Mouse (Mus musculus): ENCODE measurements around the gene Sae1. TPM values are rescaled to one million over a fixed set of nuclear protein-coding genes. Genes with fewer than 3 reads are reported as not detected.
A peak's percentile ranks its signal among the peaks of the same experiment; 100 is the strongest.
"Not testable (repeated sequence)": the region's sequence is repeated elsewhere in the genome, so short reads cannot be mapped to it uniquely, and the experiment has no call there.

The Sae1 gene
- polyA plus RNA-seq, 1 experiment: 169 TPM

DNA sequence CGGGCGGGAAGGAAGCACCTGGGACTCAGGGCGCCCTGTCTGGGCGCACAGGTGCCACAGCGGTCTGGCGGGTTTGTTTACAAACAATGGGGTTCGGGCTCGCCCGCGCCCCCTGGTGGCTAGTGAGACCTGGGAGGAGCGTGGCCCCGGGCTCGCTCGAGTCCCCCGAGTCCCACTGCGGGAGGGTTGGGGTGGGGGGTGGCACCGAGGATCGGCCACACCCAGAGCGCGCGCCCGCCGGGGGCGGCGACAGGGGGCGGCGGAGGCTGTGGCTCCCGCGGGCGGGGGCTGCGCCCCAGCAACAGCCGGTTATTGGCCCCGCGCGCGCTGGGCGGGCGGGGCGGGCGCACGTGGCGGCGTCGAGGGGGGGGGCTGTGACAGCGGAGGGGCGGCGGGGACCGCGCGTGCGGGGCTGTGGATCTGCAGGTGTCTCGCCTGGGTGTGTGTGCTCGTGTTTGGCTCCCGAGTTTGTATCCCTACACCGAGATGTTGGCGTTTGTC lies 77.5 kb downstream of the Sae1 start:
- H3K36me3 ChIP-seq (ENCODE audit: control insufficient read depth, insufficient read depth): no peaks in the 10 kb centered on the region
- peaks cover 16% of the 10 kb centered on the region for H3K79me2 ChIP-seq (ENCODE audit: control insufficient read depth, insufficient read depth)
- H3K4me2 ChIP-seq (ENCODE audit: low read depth): peak overlapping the region; percentile 80
- peak overlapping the region; percentile 95 for H3ac ChIP-seq (ENCODE audit: control insufficient read depth, insufficient read length)
- peak overlapping the region; percentile 96 for H3K4me3 ChIP-seq
- H3K27me3 ChIP-seq (ENCODE audit: control insufficient read depth, insufficient read depth, insufficient read length): no peaks in the 10 kb centered on the region
- TF ChIP-seq MYOD1 (IDR thresholded peaks at IDR 0.05; ENCODE audit: control insufficient read depth in 1 of 3, insufficient read length in 2 of 3, low read depth in 2 of 3) (peak in 1 of 3 experiments; percentile 53), MYOG (IDR thresholded peaks at IDR 0.05; ENCODE audit: control insufficient read depth in 1 of 3, insufficient read depth in 1 of 3, insufficient read length in 2 of 3, low read depth in 2 of 3) (peak in 1 of 3 experiments; percentile 73), USF1 (IDR thresholded peaks at IDR 0.05; ENCODE audit: low read depth) (no peak), POLR2A (IDR thresholded peaks at IDR 0.05; ENCODE audit: insufficient read length, low read depth) (peak; percentile 46), SRF (IDR thresholded peaks at IDR 0.05; ENCODE audit: control insufficient read depth, insufficient read length, low read depth) (no peak)

DNA sequence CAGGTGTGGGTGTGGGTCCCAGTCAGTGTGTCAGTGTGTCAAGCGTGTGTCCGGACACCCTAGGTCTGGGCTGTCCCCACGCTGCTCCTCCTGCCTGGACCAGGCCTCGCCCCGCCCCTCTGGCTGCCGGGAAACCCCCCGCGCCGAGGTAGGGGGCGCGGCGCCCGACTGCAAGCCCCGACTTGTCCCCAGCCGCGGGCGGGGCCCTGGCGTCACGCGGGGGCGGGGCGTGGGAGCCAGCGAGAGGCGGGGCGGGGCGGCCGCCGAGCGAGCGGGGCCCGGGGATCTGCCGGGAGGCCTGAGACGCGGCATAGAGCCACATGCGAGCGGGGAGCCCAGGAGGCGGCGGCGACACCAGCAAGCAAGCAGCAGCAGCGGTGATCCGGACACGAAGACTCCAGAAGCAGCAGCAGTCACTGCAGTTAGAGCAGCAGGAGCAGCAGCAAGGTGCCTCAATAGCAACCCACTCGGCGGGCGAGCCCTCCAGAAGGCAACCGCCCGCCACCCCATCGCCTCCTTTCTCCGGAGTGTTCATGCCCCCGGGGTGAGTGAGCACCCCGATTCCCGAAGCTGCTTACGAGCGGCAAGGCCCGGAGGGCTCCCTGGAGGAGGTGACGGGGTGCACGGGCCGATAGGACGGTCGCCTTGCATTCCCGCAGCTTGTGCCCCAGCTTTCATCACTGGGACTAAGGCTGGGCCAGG lies 78.1 kb downstream of the Sae1 start:
- no peaks in the 10 kb centered on the region for H3K27me3 ChIP-seq (ENCODE audit: control insufficient read depth, insufficient read depth, insufficient read length)
- peak overlapping the region; percentile 96 for H3K4me3 ChIP-seq
- TF ChIP-seq REST (IDR thresholded peaks at IDR 0.05; ENCODE audit: insufficient read depth, insufficient read length) (no peak), POLR2A (IDR thresholded peaks at IDR 0.05; ENCODE audit: insufficient read length, low read depth) (peak; percentile 82), CEBPB (IDR thresholded peaks at IDR 0.05; ENCODE audit: insufficient read depth, poor library complexity, severe bottlenecking) (no peak), MAX (IDR thresholded peaks at IDR 0.05; ENCODE audit: low read depth) (no peak), TCF12 (IDR thresholded peaks at IDR 0.05; ENCODE audit: insufficient read depth, poor library complexity, severe bottlenecking) (no peak), POLR2AphosphoS2 (IDR thresholded peaks at IDR 0.05; ENCODE audit: insufficient read length, low read depth) (peak; percentile 82), E2F4 (IDR thresholded peaks at IDR 0.05; ENCODE audit: insufficient read depth) (no peak), TCF3 (IDR thresholded peaks at IDR 0.05; ENCODE audit: insufficient read length, low read depth) (no peak), USF1 (IDR thresholded peaks at IDR 0.05; ENCODE audit: low read depth) (no peak)
- peak overlapping the region; percentile 86 for H3K4me2 ChIP-seq (ENCODE audit: low read depth)
- peak overlapping the region; percentile 95 for H3ac ChIP-seq (ENCODE audit: control insufficient read depth, insufficient read length)
- peaks cover 14% of the 10 kb centered on the region for H3K79me2 ChIP-seq (ENCODE audit: control insufficient read depth, insufficient read depth)
- no peaks in the 10 kb centered on the region for H3K36me3 ChIP-seq (ENCODE audit: control insufficient read depth, insufficient read depth)

- Histone ChIP-seq H3K79me2 (ENCODE audit: control insufficient read depth, insufficient read depth) (peaks cover 10% of the 10 kb centered on the region), H3ac (ENCODE audit: control insufficient read depth, insufficient read length) (peak overlapping the region; percentile 95), H3K4me3 (peak overlapping the region; percentile 96), H3K4me2 (ENCODE audit: low read depth) (peak overlapping the region; percentile 86), H3K27me3 (ENCODE audit: control insufficient read depth, insufficient read depth, insufficient read length) (no peaks in the 10 kb centered on the region), H3K36me3 (ENCODE audit: control insufficient read depth, insufficient read depth) (no peaks in the 10 kb centered on the region)
- TF ChIP-seq SRF (IDR thresholded peaks at IDR 0.05; ENCODE audit: control insufficient read depth, insufficient read length, low read depth): no peak
- TF ChIP-seq CEBPB (IDR thresholded peaks at IDR 0.05; ENCODE audit: insufficient read depth, poor library complexity, severe bottlenecking): no peak
Measured at GRCm38 (mm10) chr7:16308555-16309317, 78.9 kb downstream of the Sae1 start.

GRCm38 (mm10) chr7:16308093-16308492 lies 79.5 kb downstream of the Sae1 start, which contains the start of gene Bbc3:
Gene Bbc3, plus strand, starts transcription at chr7:16308393.
- H3K4me2 ChIP-seq (ENCODE audit: low read depth): peak within 1 kb of the TSS; percentile 86
- H3K27me3 ChIP-seq (ENCODE audit: control insufficient read depth, insufficient read depth, insufficient read length); H3K36me3 ChIP-seq (ENCODE audit: control insufficient read depth, insufficient read depth): not testable (repeated sequence)
- H3K79me2 ChIP-seq (ENCODE audit: control insufficient read depth, insufficient read depth): peaks cover 10% of the 10 kb centered on the region
- H3ac ChIP-seq (ENCODE audit: control insufficient read depth, insufficient read length): peak within 1 kb of the TSS; percentile 95
- H3K4me3 ChIP-seq: peak within 1 kb of the TSS; percentile 96

DNA sequence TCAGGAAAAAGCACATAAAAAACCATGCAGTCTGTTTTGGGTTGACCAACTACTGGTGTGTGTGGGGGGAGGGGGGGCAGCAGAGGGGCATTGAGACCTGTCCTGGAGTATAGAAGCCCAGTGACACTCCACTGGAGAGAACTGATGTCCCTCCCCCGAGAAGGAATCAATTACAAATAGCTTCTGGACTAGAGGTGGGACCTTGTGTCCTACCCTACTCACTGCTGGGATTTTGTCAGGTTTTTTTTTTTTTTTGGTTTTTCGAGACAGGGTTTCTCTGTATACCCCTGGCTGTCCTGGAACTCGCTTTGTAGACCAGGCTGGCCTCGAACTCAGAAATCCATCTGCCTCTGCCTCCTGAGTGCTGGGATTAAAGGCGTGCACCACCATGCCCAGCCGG lies 80.5 kb downstream of the Sae1 start:
- H3K36me3 ChIP-seq (ENCODE audit: control insufficient read depth, insufficient read depth); H3K4me3 ChIP-seq; H3ac ChIP-seq (ENCODE audit: control insufficient read depth, insufficient read length); H3K4me2 ChIP-seq (ENCODE audit: low read depth); H3K27me3 ChIP-seq (ENCODE audit: control insufficient read depth, insufficient read depth, insufficient read length): not testable (repeated sequence)
- H3K79me2 ChIP-seq (ENCODE audit: control insufficient read depth, insufficient read depth): peaks cover 10% of the 10 kb centered on the region
